Mouse (Mus musculus): Measurements from ENCODE around the gene Lrrk1.
A peak's percentile ranks its signal among the peaks of the same experiment; 100 is the strongest.

Lrrk1 gene

DNA sequence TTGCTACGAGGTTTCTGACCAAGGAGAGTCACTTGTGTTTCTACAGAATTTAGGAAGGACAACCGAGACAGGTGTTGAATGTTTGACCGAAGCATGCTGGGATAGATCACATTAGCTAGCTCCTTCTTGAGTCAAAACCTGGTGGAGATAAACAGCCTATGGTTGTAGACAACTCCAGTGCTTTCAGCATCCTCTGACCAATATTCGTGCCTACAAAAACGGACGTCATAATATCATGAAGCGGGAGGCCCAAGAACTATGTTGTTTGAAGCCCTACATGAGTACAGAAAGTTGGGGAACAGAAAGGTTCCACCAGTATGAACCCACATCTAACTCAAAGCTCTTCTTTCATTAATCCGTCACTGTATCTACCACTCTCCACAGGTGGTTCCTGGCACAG lies 3.3 kb downstream of the Lrrk1 start:
- no peak for DNase-seq (ENCODE audit: low read depth, low spot score)

DNA sequence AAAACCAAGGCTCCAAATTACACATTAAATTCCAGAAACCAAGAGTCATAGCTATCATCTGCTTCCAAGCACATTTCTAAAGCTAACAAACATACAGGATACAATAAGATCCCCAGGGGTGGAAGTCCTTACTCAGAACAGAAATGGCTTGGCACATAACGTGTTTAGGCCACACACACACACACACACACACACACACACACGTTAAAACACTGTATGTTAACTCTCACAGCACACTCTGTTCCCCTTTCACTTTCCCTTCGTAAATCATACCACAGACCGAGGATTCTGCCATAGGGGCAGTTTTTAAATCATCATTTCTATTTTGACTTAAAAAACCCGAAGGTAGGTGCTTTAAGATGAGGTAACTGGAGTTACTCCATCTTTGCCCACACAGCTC lies 3.9 kb downstream of the Lrrk1 start:
- DNase-seq (ENCODE audit: low read depth, low spot score): peak; percentile 72

DNA sequence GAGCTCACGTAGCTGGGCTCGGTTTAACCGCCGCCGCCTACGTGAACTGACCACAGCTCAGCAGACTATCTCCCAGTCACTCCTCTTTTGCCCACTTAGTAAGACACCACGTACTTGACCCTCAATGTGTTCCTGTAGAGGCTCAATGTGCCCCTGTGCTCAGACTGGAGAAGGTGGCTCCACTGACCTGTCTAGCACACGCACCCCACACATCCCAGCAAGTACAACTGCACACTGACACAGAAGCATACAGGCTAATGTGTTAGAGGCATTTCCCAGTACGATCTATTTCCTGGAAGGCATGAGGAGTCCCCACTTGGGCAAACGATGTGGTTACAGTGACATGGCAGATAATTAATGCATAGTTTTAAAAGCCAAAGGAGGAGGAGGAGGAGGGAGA lies 11.6 kb downstream of the Lrrk1 start:
- no peak for DNase-seq (ENCODE audit: low read depth, low spot score)

DNA sequence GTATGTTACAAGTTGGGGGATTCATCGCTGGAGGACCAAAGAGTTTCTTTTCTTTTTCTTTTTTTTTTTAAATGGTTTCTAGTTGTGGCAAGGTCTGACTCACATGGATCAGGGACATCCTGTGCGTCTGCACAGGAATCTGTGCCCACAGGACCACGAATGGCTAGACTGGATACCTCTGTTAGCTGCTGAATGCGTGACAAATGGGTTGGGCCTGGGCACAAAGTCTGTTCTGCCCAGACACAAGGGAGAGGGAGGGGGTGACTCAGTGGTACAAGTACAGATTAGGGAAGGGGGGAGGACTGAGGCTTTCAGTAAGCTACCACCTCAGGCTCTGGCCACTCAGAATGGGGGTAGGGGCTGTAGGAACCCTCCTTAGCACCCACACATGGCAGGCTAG lies 12.4 kb downstream of the Lrrk1 start:
- DNase-seq (ENCODE audit: low read depth, low spot score): peak; percentile 78

DNA sequence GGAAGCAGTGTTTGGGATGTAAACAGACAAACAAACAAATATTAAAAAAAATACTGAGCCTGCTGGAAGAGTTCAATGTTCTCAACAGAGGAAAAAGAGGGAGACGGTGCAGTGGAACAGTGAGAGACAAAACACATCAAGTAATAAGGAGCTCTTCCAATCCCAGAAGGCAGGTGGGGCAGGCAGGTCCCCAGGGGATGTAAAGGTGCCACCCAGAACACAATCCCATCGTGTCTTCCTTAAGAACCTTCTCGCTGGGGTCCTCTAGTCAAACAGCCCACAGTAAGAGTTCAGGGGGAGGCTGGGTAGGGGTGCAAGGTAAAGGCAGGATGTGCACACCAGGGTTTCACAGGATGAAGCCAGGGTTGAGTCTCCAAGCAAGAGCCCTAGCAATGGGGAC lies 14.8 kb downstream of the Lrrk1 start:
- no peak for DNase-seq (ENCODE audit: low read depth, low spot score)

DNA sequence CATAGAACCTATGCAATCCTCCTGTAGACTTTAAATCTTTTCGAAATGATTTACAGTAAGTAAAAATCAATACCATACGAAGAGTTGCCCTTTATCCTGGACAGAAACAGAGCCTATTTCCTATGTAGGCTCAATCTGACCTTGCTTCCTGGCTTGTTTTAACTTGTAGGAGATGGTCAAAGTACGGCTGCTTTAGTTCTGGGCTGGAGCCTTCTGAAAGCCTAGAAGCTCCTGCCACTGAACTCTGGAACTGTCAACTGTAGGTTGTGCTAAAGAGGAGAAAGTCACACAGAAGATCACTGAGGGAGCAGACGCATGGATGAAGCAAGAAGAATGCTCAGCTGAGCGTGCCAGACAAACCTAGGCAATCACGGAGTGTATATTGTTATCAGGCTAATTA lies 17.2 kb downstream of the Lrrk1 start:
- DNase-seq (ENCODE audit: low read depth, low spot score): no peak

DNA sequence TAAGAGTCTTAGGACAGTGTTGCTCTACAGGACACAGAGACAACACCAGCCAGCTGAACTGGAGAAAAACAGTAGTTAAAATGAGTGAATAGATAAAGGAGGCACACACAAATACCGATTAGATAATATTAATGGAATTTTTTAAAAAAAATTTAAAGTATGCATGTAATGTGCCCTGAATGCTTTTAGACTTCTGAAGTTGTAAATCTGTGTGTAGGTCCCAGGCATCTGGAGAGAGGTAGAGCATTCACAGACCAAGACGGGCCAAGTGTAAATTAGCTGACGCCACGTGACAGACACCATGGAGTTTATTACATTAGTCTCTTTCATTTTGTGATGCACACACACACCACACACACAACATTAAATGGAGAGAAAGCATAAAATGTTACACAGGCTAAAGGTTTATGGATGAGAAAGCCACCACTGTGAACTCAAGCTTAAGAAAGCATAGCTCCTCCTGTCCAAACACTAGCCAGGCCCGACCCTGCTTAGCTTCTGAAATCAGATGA lies 18.2 kb downstream of the Lrrk1 start:
- peak; percentile 19 for DNase-seq (ENCODE audit: low read depth, low spot score)

DNA sequence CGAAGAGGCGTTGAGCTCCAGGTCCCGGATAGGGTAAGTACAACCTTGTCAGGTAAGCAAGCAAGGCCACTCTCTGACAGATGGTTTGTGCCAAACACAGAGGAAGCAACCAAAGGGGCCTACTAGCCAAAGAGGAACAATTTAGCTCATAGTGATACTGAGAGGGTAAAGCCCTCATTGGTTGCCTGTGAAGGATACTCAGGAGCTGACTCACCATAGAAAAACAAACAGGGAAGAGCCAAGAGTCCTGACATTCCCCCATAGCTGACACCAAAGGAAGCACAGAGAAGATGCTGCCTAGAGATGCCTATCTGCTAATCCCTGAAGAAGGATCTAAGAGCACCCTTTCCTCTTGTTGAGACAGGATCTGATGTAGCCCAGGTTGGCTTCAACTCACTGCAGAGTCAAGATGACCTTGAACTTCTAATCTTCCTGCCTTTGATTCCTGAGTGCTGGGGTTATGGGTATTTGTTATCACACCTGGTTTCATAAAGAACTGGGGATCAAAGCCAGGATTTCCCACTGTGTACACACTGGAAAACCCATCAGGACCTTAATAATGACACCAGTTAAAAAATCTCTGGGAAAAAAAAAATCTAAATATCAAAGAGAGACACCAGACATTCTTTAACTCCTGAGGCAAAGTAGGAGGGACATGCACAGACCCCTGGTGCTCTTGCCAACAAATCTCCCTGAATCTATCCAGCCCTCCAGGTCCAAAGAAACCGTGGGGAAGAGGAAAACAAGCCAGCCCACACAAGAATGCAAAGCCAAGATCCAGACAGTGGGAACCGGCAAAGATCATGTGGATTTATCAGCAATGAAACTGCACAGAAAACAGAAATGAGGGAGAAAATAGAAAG lies 18.8 kb downstream of the Lrrk1 start:
- peak; percentile 87 for DNase-seq (ENCODE audit: low read depth, low spot score)

DNA sequence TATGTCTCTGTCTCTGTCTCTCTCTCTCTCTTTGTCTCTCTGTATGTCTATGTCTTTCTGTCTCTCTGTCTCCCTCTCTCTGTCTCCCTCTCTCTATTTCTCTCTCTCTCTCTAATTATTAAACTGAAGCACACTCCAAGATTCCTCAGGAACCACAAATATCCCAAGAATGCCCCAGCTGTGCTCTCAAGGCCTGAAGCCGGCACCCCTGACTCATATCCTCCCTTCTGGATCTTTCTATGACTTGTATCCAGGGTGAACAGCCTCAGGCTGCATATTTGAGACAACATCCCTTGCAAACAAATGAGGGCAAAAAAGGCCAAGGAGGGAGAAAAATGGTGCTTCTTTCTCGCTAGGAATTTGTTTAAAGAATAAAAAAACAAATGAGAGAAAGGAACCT lies 22.2 kb downstream of the Lrrk1 start, which contains the start of gene Gm10974:
Gene Gm10974, plus strand, starts transcription at position 2 of the 400 bp plus-strand sequence.
- DNase-seq (ENCODE audit: low read depth, low spot score): peak; percentile 98

DNA sequence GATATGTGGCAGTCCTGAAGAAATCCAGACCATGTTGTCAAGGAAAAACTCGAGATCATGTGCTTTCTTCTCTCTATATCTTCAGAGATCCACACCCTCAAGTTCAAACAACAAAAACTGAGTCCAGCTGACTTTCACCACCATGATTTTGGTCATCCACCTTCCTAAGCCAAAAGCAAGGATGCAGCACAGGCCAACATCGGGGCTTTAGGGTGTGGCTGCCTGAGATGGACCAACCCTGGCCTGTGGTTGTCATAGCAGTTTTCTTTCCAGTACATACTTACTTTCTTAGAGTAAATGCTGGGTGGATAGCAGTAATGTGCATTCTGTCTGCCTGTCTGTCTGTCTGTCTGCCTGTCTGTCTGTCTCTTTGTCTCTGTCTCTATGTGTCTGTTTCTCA lies 22.7 kb downstream of the Lrrk1 start:
- peak; percentile 56 for DNase-seq (ENCODE audit: low read depth, low spot score)

DNA sequence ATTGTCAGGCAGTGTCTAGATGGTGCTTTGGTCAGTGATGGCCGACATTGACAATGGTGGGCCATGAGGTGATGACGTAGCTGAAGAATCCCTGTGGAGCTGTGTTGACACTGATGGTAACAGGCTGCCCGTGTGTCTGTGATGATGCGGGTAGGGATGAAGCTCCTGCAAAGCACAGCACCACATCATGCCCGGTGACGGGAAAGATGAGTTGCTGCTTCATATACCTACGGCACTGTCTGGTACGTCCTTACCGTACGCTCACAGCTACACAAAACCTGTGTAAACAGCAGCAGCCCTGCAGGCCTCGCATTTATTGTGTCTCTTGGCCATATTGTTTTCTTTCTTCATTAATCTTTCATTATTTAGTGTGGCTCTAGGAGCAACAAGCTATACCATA lies 23.7 kb downstream of the Lrrk1 start:
- DNase-seq (ENCODE audit: low read depth, low spot score): no peak

DNA sequence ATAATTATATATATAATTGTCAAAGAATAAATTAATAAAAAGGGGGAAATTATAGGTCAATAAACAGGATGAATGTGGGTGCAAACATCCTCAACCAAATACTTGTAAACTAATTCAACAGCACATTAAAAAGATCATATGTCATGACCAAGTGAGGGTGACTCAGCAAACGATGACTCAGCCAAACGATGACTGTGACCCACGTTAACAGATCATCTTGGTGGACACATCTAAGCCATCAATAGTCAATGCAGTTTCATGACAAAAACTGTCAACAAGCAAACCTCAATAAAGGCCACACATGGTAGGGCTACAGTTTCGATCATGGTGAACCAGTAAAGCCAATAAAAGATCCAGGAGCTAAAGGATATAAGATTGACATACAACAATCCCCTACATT lies 29.1 kb downstream of the Lrrk1 start:
- peak; percentile 69 for DNase-seq (ENCODE audit: low read depth, low spot score)

DNA sequence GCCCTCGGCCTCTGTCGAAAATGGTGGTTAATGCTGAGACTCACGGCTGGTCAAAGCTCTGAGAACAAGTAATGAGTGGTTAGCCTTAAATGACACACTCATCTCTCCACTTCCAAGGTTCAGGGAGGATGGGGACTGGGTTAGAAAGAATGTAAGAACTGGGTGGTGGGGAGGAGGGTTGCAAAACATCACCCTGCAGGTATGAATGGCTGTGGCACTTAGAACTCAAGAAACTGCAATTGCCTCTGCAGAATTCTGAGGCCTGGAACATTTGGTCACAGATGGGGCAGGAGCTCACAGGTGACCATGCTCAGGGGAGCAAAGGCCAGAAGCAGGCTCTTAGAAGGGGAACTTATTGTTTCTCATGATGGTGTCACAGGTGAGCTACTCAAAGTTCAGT lies 29.7 kb downstream of the Lrrk1 start:
- DNase-seq (ENCODE audit: low read depth, low spot score): no peak

DNA sequence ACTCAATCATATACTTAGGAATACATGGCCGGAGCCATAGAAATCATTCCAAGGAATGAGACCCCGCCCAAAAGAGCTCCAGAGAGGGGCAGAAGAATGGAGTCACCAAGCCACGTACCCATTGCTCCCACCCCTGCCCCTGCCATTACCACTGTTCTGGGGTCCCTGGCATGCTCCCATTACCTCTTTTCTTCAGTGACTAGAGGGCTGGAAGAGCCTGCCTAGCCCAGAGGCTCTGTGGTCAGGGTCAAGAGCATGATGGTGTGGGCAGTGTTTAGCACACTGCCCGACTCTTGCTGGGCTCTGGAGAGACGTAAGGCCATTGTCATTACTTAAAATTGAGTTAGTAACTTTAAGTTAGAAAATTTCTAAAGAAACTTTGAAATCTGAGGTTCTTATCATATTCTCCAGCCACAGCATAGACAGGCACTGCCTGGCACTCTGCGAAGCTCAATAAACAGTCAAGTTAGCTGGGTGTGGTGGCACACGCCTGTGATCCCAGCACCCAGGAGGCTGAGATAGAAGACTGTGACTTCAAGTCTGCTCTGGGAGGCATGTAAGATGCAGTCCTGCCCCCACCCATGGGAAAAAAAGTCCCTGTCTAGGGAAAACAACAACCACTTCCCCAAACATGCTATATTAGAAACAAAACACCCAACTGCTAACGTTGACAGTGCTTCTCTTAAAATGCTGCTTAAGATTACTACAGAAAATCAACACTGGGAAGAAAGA lies 32.2 kb downstream of the Lrrk1 start:
- no peak for DNase-seq (ENCODE audit: low read depth, low spot score)

DNA sequence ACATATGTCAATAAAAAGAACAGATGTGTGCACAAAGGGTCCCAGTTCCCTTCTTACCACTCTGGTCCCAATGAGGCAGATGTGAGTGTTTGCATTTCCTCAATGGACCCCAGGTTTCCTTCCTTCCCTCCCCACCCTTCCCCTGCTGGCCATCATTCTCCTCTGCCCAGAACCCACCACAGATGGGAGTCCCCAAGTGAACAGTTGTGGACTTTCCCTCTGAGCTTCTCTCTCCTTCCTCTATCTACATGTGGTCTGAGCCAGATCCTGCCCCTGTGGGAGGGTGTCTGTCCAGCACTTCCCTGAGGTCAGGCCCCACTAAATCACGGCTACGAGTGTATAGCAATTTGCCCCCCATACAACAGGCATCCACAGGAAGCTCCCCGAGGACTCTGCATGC lies 33.2 kb downstream of the Lrrk1 start:
- DNase-seq (ENCODE audit: low read depth, low spot score): no peak

DNA sequence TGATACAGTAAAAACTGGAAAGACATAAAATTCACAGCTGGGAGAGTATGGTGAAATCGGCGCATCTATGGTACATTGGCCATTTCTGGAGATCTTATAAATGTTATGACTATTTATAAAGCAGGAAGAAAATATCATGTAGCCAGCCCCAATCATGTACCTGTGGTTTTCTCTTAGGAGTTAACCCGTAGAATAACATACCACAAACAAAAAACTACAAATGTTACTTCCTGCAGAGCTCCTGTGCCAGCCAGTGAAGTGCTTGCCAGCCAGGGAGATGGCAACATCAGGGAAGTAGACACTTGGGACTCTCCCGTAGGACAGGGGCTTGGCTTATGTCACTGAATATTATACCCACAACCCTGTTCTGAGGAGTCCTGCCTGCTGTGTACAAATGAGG lies 37.1 kb downstream of the Lrrk1 start:
- no peak for DNase-seq (ENCODE audit: low read depth, low spot score)

DNA sequence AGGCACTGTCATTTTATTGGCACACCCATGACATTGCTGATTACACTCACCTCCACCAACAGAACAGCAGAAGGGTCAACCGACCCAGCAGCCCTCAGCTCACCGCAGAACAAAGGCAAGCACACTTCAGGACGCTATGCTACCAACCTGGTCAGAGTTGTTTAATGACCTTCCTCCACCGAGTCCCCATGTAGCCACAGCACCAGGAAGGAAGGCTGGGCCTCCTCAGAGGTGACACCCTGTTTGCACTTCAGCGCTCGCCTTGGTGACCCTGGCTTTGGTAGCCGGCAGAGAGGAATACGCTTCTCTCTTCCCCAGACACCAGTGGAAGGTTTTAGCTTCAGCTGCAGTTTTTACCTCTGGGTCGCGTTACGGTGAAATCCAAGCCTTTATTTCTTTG lies 38.5 kb downstream of the Lrrk1 start:
- no peak for DNase-seq (ENCODE audit: low read depth, low spot score)

DNA sequence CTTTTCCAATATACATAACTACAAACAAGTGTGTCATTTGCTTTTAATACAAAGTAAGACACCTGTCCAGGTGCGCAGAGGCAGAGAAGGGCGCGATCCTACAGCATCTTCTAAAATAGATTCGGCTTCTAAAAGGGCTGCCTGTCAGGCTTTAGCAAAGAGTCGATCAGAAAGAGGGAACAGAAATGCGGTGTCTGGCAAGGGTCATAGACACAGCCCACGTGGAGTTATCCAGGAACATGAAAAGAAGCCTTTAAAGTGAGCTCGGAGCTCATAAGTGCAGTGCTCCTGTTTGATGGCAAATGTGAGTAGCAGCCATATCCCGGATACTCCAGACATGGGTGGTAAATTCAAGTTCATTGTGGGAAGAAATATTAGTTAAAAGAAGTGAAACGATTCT lies 39.6 kb downstream of the Lrrk1 start:
- DNase-seq (ENCODE audit: low read depth, low spot score): no peak

DNA sequence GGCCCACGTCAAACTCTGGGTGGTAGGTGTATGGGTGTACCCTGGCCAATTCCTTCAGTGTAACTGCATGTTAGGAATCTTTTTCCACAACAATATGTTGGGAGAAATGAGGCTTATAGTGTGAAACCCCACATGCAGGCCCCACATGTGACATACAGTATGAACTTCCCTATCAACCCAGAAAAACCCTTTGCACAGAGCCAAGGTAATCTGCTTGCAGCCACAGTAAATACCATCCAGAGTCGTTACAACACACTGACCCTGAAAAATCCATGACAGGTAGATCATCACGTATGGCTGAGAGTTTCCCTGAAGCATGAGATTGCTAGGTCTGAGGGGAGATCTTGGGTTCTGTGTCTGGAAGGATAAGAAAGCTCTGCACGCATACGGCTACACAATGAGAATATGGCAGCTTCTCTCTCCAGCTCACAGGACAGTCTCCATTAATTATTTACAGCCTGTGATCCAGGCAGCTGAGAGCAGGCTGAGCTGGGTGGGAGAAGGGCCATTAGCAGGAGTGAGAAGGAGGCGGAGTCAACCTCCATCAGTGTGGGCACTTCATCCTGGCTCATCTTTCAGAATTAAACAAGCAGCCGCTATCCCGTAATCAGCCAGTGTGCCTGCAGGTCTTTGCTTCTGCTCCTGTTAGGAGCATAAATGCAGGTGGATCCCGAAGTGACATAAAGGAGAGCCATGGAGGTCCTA lies 41.0 kb downstream of the Lrrk1 start:
- no peak for DNase-seq (ENCODE audit: low read depth, low spot score)

DNA sequence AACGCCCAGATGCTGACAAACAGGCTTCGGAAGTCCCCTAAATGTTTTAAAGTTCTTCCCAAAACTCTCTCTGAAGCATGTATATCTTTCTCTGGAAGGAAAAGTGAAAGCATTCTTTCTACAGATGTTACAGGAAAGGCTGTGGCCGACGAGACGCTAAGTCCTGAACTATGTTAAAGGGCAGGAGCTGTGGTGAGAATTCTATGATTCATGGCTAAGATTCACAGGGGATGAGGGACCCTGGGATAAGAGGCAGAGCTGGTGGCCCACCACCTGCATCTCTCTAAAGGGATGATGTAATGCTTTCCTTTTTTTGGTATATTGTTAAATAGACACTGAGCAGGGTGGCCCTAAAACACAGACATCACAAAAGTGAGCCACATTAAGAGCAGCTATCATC lies 44.8 kb downstream of the Lrrk1 start:
- peak; percentile 76 for DNase-seq (ENCODE audit: low read depth, low spot score)

DNA sequence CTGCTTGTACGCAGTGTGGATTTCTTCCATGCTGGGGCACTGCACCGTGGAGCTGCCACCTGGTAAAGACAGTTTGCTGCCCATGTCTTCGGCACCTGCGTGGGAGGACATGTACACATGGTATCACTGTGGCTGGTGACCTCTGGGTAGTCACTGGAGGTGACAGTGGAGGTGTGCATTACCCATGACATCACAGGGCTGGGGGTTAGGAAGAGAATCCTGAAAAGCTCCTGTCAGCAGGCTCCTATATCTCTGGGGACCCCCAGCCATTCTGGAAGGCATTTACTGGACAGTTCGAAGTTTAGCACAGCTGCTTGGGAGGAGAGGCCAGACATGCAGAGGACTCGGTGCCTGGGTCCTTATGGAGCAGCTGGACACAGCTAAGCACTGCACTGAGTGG lies 45.3 kb downstream of the Lrrk1 start:
- no peak for DNase-seq (ENCODE audit: low read depth, low spot score)

DNA sequence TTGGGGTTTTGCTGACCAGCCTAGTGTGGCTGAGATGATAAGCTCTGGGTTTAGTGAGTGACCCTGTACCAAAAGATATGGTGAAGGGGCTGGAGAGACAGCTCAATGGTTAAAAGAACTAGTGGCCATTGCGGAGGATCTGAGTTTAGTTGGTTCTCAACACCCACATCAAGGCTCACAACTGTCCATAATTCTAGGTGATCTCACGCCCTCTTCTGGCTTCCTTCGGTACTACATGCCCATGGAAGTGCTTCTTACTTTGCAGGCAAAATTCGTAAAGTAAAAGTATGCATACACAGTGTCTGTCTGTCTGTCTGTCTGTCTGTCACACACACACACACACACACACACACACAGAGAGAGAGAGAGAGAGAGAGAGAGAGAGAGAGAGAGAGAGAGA lies 45.8 kb downstream of the Lrrk1 start:
- DNase-seq (ENCODE audit: low read depth, low spot score): peak; percentile 80
